Comparison of ENCODE assay signal across 24 mouse cellular contexts in the genomic region with DNA sequence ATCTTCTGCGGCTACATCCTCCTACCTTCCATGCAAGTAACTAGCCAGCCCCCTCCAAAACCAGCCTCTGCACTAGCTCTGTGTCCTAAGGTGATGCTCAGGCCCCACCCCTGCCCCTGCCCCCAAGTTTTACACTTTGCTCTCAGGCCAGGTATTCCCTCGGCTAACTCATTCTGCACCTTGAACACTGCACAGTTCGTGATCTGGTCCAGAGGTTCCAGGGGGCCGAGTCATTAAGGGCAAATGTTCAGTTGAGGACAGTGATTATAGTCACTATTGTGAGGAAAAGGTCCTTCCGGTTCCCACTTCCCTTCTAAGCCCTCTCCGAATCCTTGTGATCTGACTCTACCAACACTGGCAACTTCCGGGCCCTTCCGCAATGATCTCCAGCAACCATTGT. TPM values are rescaled to one million over a fixed set of nuclear protein-coding genes. Genes with fewer than 3 reads are reported as not detected.
DNase-seq lines count a peak whose midpoint lies in the region; ATAC-seq and TF ChIP-seq lines count a peak whose summit lies in the region.
"Had no signal": no experiment of that assay in that cellular context is flagged by ENCODE, and none has a peak within 500 bp of the region (broad histone marks: within the 10 kb centered on the region; RNA-seq: fewer than 3 reads in every experiment).

No protein-coding gene starts in this region.

- H3K27me3 ChIP-seq in kidney, adult 2 months (replicated peaks; ENCODE audit: control insufficient read depth, insufficient read depth, low read length) = no peaks in the 10 kb centered on the region
- no peaks in the 10 kb centered on the region for H3K27me3 ChIP-seq in stomach, embryonic 14.5 days (ENCODE audit: control insufficient read depth, insufficient read depth, low read length)
- no peaks in the 10 kb centered on the region for H3K27me3 ChIP-seq in stomach, postnatal 0 days (ENCODE audit: control insufficient read depth, insufficient read depth, low read length)
- H3K27me3 ChIP-seq: CH12.LX; embryonic facial prominence, embryonic 12.5 days; forebrain, embryonic 13.5 days; forebrain, embryonic 15.5 days; Patski had no signal

- no peak for TF ChIP-seq CTCF in kidney, adult 2 months (conservative IDR thresholded peaks at IDR 0.05; ENCODE audit: insufficient read depth, insufficient read length, low read depth, low read length)
- no peak for TF ChIP-seq CTCF in stomach, postnatal 0 days (IDR thresholded peaks at IDR 0.05; ENCODE audit: low read depth)

- no peak overlapping the region for H3K9ac ChIP-seq in stomach, embryonic 14.5 days (replicated peaks; ENCODE audit: low read depth, low read length)
- no peak overlapping the region for H3K9ac ChIP-seq in stomach, postnatal 0 days (ENCODE audit: low read length)
- H3K9ac ChIP-seq: embryonic facial prominence, embryonic 12.5 days; forebrain, embryonic 13.5 days; forebrain, embryonic 15.5 days had no signal

- DNase-seq in kidney, adult 2 months = peak; percentile 61
- no peak for DNase-seq in kidney, adult 11 months
- peak; percentile 18 to 42 for DNase-seq in kidney, postnatal 25 days
- no peak for DNase-seq in kidney, adult 18-20 months
- DNase-seq in stomach, postnatal 0 days (ENCODE audit: low spot score) = no peak
- DNase-seq: adrenal gland, adult 8-10 months; adrenal gland, postnatal 14 days; adrenal gland, postnatal 36 days; B cell, adult 2 months; cerebellum, adult 11-12 months; cerebellum, adult 2 months; cerebellum, adult 9-10 months; cerebellum, postnatal 10 days; cerebellum, postnatal 25 days had no signal

- no peaks in the 10 kb centered on the region for H3K36me3 ChIP-seq in kidney, adult 2 months (ENCODE audit: control insufficient read depth, insufficient read depth, low read length)
- H3K36me3 ChIP-seq in stomach, embryonic 14.5 days (ENCODE audit: control insufficient read depth, insufficient read depth, low read length) = no peaks in the 10 kb centered on the region
- no peaks in the 10 kb centered on the region for H3K36me3 ChIP-seq in stomach, postnatal 0 days (ENCODE audit: control insufficient read depth, insufficient read depth, low read length)
- H3K36me3 ChIP-seq: embryonic facial prominence, embryonic 10.5 days; embryonic facial prominence, embryonic 12.5 days; forebrain, embryonic 15.5 days; G1E had no signal

- ATAC-seq in stomach, embryonic 14.5 days (ENCODE audit: insufficient number of reproducible peaks, insufficient read depth, low FRiP score, low read depth) = peak; percentile 28; the same call in 1 of the 2 replicates
- ATAC-seq in stomach, postnatal 0 days (ENCODE audit: low FRiP score, low TSS enrichment) = no peak
- ATAC-seq: activated CD4-positive, CD25-positive, alpha-beta regulatory T cell, adult 4 months; CD4-positive, CD25-positive, alpha-beta regulatory T cell, adult 4 months; forebrain, embryonic 13.5 days; forebrain, embryonic 15.5 days; Patski had no signal

- H3K4me3 ChIP-seq in kidney, adult 2 months (ENCODE audit: insufficient read depth, low read depth, low read length) = no peak overlapping the region
- H3K4me3 ChIP-seq in stomach, embryonic 14.5 days (ENCODE audit: low read depth, low read length) = no peak overlapping the region
- no peak overlapping the region for H3K4me3 ChIP-seq in stomach, postnatal 0 days (ENCODE audit: low read depth, low read length)
- H3K4me3 ChIP-seq: embryonic facial prominence, embryonic 10.5 days; embryonic facial prominence, embryonic 12.5 days; forebrain, embryonic 13.5 days; forebrain, embryonic 15.5 days had no signal

- 71% methylated on average over 8 of the region's 8 CpGs for WGBS in kidney, adult 2 months
- WGBS in stomach, embryonic 14.5 days = 89% methylated on average over 8 of the region's 8 CpGs
- WGBS in stomach, postnatal 0 days = 83% methylated on average over 8 of the region's 8 CpGs

- H3K27ac ChIP-seq in kidney, adult 2 months (ENCODE audit: insufficient read depth, low read depth, low read length) = no peak overlapping the region
- H3K27ac ChIP-seq in stomach, embryonic 14.5 days (ENCODE audit: low read length) = no peak overlapping the region
- no peak overlapping the region for H3K27ac ChIP-seq in stomach, postnatal 0 days (replicated peaks)
- H3K27ac ChIP-seq: embryonic facial prominence, embryonic 10.5 days; embryonic facial prominence, embryonic 12.5 days; forebrain, embryonic 13.5 days; forebrain, embryonic 15.5 days had no signal

- TF ChIP-seq EP300 in stomach, postnatal 0 days (optimal IDR thresholded peaks at IDR 0.05) = no peak

- H3K9me3 ChIP-seq in stomach, embryonic 14.5 days (ENCODE audit: control insufficient read depth, low read depth, low read length) = no peaks in the 10 kb centered on the region
- no peaks in the 10 kb centered on the region for H3K9me3 ChIP-seq in stomach, postnatal 0 days (ENCODE audit: control insufficient read depth, low read length)
- H3K9me3 ChIP-seq: embryonic facial prominence, embryonic 10.5 days; embryonic facial prominence, embryonic 12.5 days; forebrain, embryonic 15.5 days had no signal

- no peak for TF ChIP-seq POLR2A in kidney, adult 2 months (IDR thresholded peaks at IDR 0.05; ENCODE audit: low read depth, low read length)

- H3K4me1 ChIP-seq in kidney, adult 2 months (ENCODE audit: control insufficient read depth, insufficient read depth, low read length) = peaks cover 12% of the 10 kb centered on the region
- H3K4me1 ChIP-seq in stomach, embryonic 14.5 days (ENCODE audit: control insufficient read depth, insufficient read depth, low read length) = no peaks in the 10 kb centered on the region
- no peaks in the 10 kb centered on the region for H3K4me1 ChIP-seq in stomach, postnatal 0 days (replicated peaks; ENCODE audit: control insufficient read depth, insufficient read depth)
- H3K4me1 ChIP-seq: embryonic facial prominence, embryonic 12.5 days; forebrain, embryonic 15.5 days had no signal

- H3K4me2 ChIP-seq in stomach, embryonic 14.5 days (replicated peaks; ENCODE audit: low read depth, low read length) = no peak overlapping the region
- H3K4me2 ChIP-seq in stomach, postnatal 0 days (replicated peaks; ENCODE audit: low read depth) = no peak overlapping the region
- H3K4me2 ChIP-seq: embryonic facial prominence, embryonic 12.5 days; forebrain, embryonic 13.5 days; forebrain, embryonic 15.5 days had no signal

RNA-seq across cellular contexts. Expression of gene Galnt6, which starts 14.7 kb away (rescaled TPM):
- 0.24 and 1.2 TPM in 2 replicates for polyA plus RNA-seq in kidney, adult 2 months (2012; rRNA removed)
- polyA plus RNA-seq in stomach, embryonic 14.5 days (2014; fragmentation: Nextera tagmentation; extraction: Ambion mirVana) = 3.0 and 3.3 TPM in 2 replicates
- polyA plus RNA-seq in stomach, postnatal 0 days (2015; fragmentation: Nextera tagmentation; extraction: Ambion mirVana) = 9.5 and 11.0 TPM in 2 replicates

RNA-seq across cellular contexts. Expression of gene Cela1, which starts 26.7 kb away (rescaled TPM):
- polyA plus RNA-seq in kidney, adult 2 months (2012; rRNA removed) = 418 and 456 TPM in 2 replicates
- 6.2 and 25.7 TPM in 2 replicates for polyA plus RNA-seq in stomach, embryonic 14.5 days (2014; fragmentation: Nextera tagmentation; extraction: Ambion mirVana)
- 22.3 and 24.1 TPM in 2 replicates for polyA plus RNA-seq in stomach, postnatal 0 days (2015; fragmentation: Nextera tagmentation; extraction: Ambion mirVana)

RNA-seq across cellular contexts. Expression of gene Bin2, which starts 45.1 kb away (rescaled TPM):
- 1.7 and 4.7 TPM in 2 replicates for polyA plus RNA-seq in kidney, adult 2 months (2012; rRNA removed)
- 3.2 and 6.6 TPM in 2 replicates for polyA plus RNA-seq in stomach, embryonic 14.5 days (2014; fragmentation: Nextera tagmentation; extraction: Ambion mirVana)
- polyA plus RNA-seq in stomach, postnatal 0 days (2015; fragmentation: Nextera tagmentation; extraction: Ambion mirVana) = 1.3 and 2.3 TPM in 2 replicates
- polyA plus RNA-seq: Patski had no signal

RNA-seq across cellular contexts. Expression of gene Slc4a8, which starts 47.1 kb away (rescaled TPM):
- polyA plus RNA-seq in kidney, adult 2 months (2012; rRNA removed) = 5.9 TPM in 2 replicates
- 5.6 and 5.7 TPM in 2 replicates for polyA plus RNA-seq in stomach, embryonic 14.5 days (2014; fragmentation: Nextera tagmentation; extraction: Ambion mirVana)
- polyA plus RNA-seq in stomach, postnatal 0 days (2015; fragmentation: Nextera tagmentation; extraction: Ambion mirVana) = 2.2 TPM in 2 replicates
- polyA plus RNA-seq: G1E had no signal

Comparison
In these comparisons a context has a peak if more than half of its experiments do, and no peak if none do; other contexts are left out.
1. DNase-seq: peak in kidney, adult 2 months (single experiment) and kidney, postnatal 25 days (2 of 2); none in kidney, adult 11 months (single experiment), kidney, adult 18-20 months (single experiment) and stomach, postnatal 0 days (single experiment).
2. RNA of gene Cela1, which starts 26.7 kb away (polyA plus RNA-seq): 418 to 456 TPM in kidney, adult 2 months; 22.3 to 24.1 TPM in stomach, postnatal 0 days and 6.2 to 25.7 TPM in stomach, embryonic 14.5 days; every median in the first group is over 10 times any median in the second.